Mouse (Mus musculus) embryonic facial prominence, embryonic 10.5 days (tissue): ENCODE measurements around the gene Slc6a20a. TPM values are rescaled to one million over a fixed set of nuclear protein-coding genes. Genes with fewer than 3 reads are reported as not detected.

Source experiments
- DNase-seq: peaks from one replicate; pipeline ENCODE4 v3.0.0-alpha.2; 2017; ENCODE audit warnings: low spot score
- H3K27ac ChIP-seq: fragments of 300-500 bp; sonication (generic); replicated peaks from 2 replicates; pipeline ENCODE4 v1.5.1; 2016; ENCODE audit warnings: mild to moderate bottlenecking
- H3K27me3 ChIP-seq: fragments of 300-500 bp; sonication (generic); replicated peaks from 2 replicates; pipeline ENCODE4 v1.6.1; 2016; ENCODE audit warnings: low read depth, mild to moderate bottlenecking; ENCODE audit not compliant: poor library complexity, severe bottlenecking
- H3K36me3 ChIP-seq: fragments of 300-500 bp; sonication (generic); replicated peaks from 2 replicates; pipeline ENCODE4 v1.6.1; 2016; ENCODE audit warnings: mild to moderate bottlenecking, moderate library complexity
- H3K4me1 ChIP-seq: fragments of 300-500 bp; sonication (generic); 2 replicates; pipeline ENCODE4 v1.6.1; 2016
- H3K4me3 ChIP-seq: fragments of 300-500 bp; sonication (generic); 2 replicates; pipeline ENCODE4 v1.5.1; 2016; ENCODE audit warnings: mild to moderate bottlenecking, moderate library complexity
- H3K9me3 ChIP-seq: fragments of 300-500 bp; sonication (generic); 2 replicates; pipeline ENCODE4 v1.6.1; 2016; ENCODE audit warnings: mild to moderate bottlenecking
- WGBS: fragments of 180-500 bp; shearing (Covaris S2); methylation state at CpG from one replicate; pipeline ENCODE4 v1.1.7; 2016; 5-methylcytosine and 5-hydroxymethylcytosine counted together
- polyA plus RNA-seq: library from polyadenylated mRNA; unstranded; fragments of >200 nt; fragmentation: Nextera tagmentation; extraction: Ambion mirVana; gene quantifications from 2 replicates; pipeline ENCODE4 v1.2.1, GENCODE M21; 2016

The Slc6a20a gene
- polyA plus RNA-seq: 0.22 and 0.55 TPM in 2 replicates

DNA sequence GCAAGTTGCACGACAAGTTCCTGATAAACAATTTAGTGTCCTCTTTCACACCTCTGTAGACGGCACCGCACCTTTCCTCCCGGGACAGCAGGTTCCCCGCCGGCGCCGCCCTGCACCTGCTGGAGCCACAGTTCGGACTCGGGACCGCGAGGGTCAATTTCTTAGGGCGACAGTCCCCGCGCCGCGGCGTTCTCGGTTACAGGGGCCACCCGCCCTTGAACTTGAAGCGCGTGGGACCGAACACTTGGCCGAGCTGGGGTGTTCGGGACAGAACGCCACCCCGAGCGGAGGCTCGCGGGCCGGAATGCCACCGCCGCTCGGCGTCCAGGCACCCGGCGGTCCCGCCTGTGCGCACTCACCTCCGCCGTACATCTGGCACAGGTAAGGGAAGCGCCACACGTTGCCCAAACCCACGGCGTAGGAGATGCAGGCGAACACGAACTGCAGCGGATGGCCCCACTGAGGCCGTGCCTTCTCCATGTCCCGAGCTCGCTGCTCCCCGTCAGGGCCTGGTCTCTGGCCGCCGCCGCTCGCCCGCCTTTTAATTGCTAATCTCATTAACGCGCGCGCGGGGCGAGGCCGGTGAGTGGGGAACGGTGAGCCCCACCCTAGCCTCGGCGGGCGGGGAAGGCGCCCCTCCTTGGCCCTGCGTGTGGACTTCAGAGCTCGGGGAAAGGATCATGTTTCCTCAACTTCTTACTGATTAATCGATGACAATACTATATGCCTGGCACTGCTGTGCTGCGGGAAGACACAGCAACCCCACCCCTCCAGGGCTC is at the start of gene Slc6a20a, which contains the start of gene Ccr9:
Gene Slc6a20a, minus strand, starts transcription at position 559 of the 779 bp plus-strand sequence.
Gene Ccr9, plus strand, starts transcription at position 113 of the 779 bp plus-strand sequence.
- Histone ChIP-seq H3K36me3 (no peaks in the 10 kb centered on the region), H3K4me3 (peak within 1 kb of the TSS; percentile 58), H3K27ac (no peak within 1 kb of the TSS), H3K9me3 (no peaks in the 10 kb centered on the region), H3K27me3 (peaks cover 90% of the 10 kb centered on the region), H3K4me1 (peaks cover 8% of the 10 kb centered on the region)
- DNase-seq: peak; percentile 57
- WGBS: under 1% methylated on average over 73 of the region's 73 CpGs

DNA sequence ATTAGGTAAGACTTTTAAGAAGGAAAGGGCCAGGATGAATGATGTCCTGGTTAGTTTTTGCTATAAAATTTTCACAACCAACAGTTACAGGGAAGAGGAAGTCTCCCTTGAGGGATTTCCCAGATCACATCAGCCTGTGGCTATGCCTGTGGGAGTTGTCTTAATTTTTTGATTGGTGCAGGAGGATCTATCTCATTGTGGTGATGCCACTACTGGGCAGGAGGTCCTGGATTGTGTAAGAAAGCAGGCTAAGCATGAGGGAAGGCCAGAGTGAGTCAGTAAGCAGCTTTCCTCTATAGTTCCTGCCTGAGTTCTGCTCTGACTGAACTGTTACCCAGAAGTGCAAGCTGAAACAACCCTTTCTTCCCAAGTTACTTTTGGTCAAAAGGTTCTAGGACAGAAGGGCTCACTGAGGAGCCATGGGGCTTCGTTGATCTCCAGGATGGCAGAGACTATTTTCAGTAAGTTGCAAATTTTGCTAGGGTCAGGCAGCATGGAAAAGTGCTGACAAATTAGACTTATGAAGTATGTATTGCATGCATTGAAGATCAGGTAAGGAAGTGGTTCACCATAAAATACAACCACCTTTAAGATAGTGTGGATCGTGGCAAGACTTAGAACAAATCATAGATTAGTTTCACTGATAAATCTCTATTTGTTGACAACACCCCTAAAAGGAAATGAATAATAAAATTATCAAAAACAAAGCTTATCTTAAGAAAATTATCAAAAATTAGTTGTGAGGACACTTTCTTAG is 44.2 kb upstream of the Slc6a20a start:
- Histone ChIP-seq H3K9me3 (no peaks in the 10 kb centered on the region), H3K4me1 (no peaks in the 10 kb centered on the region), H3K36me3 (no peaks in the 10 kb centered on the region), H3K4me3 (no peak overlapping the region), H3K27ac (no peak overlapping the region), H3K27me3 (no peaks in the 10 kb centered on the region)
- 76% methylated on average over 2 of the region's 2 CpGs for WGBS
- DNase-seq: no peak

DNA sequence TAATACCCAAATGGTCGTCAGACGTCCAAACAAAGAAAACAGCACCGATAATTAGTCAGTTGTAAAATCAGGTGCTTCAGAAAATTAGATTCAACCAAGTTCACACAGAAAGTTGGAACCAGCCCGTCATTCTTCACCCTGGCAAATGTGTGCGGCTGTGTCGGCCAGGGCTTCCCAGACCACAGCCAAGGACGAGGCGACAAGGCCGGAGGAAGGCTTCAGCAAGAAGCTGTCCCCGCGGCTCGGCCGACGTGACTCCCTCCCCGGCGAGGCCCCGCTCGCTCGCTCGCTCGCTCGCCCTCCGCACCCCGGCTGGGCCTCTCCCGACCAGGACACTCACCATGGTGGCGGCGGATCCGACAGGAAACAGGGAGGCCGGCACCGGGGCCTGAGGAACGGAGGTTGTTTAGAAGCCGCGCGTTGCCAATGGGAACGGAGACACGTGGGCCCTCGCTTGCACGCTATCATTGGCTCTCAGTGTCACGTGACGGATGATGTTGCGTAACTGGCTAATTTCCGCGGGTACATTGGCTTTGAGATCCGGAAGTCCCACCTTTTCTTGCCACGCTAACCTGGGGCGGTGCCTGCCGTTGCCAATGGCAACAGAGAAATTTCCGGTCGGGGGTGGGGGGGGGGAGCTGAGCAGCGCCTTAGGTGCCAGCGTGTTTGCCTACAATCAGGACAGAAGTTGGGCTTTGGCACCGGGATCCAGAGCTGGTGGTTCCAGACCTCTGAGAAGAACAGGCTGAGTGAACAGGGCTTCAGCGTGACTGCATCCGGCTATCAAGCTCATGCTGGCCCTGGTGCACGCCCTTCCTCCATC is 38.7 kb upstream of the Slc6a20a start, which contains the start of gene Lztfl1:
Gene Lztfl1, minus strand, starts transcription at position 512 of the 823 bp plus-strand sequence.
- H3K27ac ChIP-seq: peak within 1 kb of the TSS; percentile 85
- under 1% methylated on average over 55 of the region's 55 CpGs for WGBS

DNA sequence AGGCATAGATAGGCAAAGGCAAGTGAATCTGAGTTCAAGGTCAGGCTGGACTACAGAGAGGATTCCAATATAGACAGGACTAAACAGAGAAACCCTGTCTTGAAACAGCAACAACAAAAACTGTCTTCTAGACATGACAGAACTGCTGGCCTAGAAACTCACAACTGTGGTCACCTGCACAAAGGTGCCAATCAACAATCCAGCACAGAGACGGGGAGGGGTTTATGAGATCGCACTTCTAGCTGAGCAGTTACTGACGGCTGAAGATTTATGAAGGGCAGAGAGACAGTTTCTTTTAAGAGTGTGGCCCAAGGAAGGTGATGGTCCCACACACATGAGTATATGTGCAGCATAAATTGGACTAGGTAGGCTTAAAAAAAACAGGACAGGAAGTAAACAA is 37.6 kb upstream of the Slc6a20a start:
- WGBS: 73% methylated on average over 3 of the region's 3 CpGs
- H3K9me3 ChIP-seq: no peaks in the 10 kb centered on the region
- H3K4me1 ChIP-seq: peaks cover 9% of the 10 kb centered on the region
- peaks cover 11% of the 10 kb centered on the region for H3K36me3 ChIP-seq
- no peak for DNase-seq
- peak overlapping the region; percentile 76 for H3K4me3 ChIP-seq
- H3K27me3 ChIP-seq: no peaks in the 10 kb centered on the region
- no peak overlapping the region for H3K27ac ChIP-seq

More for the DNA sequence above, 38.7 kb upstream of the Slc6a20a start, which contains the start of gene Lztfl1:
- Histone ChIP-seq H3K27me3 (no peaks in the 10 kb centered on the region), H3K36me3 (no peaks in the 10 kb centered on the region), H3K4me1 (peaks cover 9% of the 10 kb centered on the region), H3K4me3 (peak within 1 kb of the TSS; percentile 76), H3K9me3 (no peaks in the 10 kb centered on the region)
- peak; percentile 97 for DNase-seq

DNA sequence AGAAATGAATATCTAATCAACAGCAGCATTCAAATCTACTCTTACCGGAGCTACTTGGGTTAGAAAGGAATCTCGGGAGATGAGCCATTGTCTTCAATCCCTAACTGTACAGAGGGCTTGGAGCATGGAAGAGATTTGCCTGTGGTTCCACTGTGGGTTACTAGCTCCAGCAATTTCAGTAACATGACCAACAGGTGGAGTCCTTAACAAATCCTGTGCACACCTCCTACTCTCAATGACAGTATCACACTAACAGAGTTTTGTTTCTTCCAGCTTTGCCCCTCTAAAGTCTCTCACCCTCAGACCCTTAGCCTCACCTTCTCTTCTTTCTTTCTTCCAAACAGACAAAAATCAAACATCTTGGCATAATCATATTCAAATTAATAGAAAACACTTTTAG is 34.4 kb upstream of the Slc6a20a start:
- WGBS: 84% methylated on average over 2 of the region's 2 CpGs
- Histone ChIP-seq H3K36me3 (peaks cover 38% of the 10 kb centered on the region), H3K27ac (no peak overlapping the region), H3K4me1 (peaks cover 9% of the 10 kb centered on the region), H3K9me3 (no peaks in the 10 kb centered on the region), H3K27me3 (no peaks in the 10 kb centered on the region), H3K4me3 (no peak overlapping the region)
- DNase-seq: no peak

DNA sequence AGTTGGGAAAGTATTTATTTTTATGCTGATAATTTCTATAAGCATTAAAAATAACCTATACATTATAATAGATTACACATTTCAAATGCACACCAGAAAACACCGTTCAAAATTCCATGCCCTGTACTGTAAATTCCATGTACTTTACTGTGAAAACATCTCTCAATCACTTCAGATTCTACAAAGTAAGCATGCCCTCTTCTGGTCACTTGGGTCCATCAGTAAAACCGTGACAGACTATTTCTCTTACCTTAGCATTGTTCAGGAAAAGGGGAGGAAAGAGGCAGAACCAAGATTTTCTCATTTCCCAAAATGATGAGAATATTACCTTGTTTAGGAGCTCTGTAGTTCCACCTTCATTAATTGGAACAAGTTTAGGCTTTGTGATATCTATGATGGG is 30.5 kb upstream of the Slc6a20a start:
- 49% methylated on average over 2 of the region's 2 CpGs for WGBS
- H3K36me3 ChIP-seq: peaks cover 57% of the 10 kb centered on the region

DNA sequence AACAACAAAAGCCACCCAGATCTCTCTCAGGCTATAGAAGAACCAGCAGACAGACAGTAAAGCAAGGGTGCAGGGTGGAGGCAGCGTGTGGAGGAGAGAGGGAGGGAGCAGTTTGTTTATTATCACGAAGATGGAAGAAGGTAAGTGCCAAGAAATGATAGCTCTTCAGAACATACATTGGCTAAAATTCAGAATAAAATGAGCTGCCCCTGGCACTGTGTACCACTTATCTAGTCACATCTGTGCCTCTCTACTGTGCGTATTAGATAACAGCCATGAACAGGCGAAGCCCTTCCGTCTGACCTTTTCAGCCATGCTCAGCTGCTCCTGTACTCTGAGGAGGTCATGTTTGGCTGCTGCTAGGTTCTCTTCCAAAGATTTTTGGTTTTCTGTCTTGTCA is 23.1 kb upstream of the Slc6a20a start:
- Histone ChIP-seq H3K27ac (no peak overlapping the region), H3K36me3 (peaks cover 50% of the 10 kb centered on the region), H3K4me3 (no peak overlapping the region), H3K4me1 (no peaks in the 10 kb centered on the region), H3K9me3 (no peaks in the 10 kb centered on the region), H3K27me3 (no peaks in the 10 kb centered on the region)
- 94% methylated on average over 5 of the region's 5 CpGs for WGBS
- no peak for DNase-seq

More for the DNA sequence above, 30.5 kb upstream of the Slc6a20a start:
- H3K4me3 ChIP-seq: no peak overlapping the region
- H3K27ac ChIP-seq: no peak overlapping the region
- no peaks in the 10 kb centered on the region for H3K9me3 ChIP-seq
- no peak for DNase-seq
- H3K27me3 ChIP-seq: no peaks in the 10 kb centered on the region
- no peaks in the 10 kb centered on the region for H3K4me1 ChIP-seq

DNA sequence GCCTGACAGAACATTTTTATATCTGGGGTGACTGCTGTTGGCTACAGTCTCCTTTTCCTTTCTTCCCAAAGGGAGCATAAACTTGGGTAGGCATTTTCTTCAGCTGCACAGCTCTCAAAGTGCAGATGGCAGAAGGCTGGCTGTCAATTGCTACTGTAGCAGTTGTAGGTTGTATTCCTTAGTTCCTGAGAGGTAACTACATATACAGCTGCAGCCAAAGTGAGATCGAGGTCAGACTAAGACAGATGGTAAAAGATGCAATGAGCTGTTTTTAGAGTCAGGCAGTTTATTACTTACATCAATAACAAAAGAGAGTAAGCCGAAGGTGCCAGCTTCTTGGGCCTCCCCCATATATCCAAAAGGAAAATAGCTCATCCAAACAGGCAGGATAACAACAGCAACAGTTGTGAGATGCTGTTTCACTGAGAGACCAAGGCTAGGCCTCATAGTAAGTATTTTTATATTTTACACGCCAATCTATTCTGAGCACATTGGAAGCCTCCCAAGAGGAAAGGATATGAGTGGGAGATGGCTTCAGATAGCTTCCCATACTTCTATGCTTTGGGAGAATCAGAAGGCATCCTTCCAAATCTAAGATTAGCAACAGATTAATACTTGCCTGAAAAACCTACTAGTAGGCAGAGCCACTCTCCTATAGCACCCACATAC is 17.1 kb upstream of the Slc6a20a start:
- Histone ChIP-seq H3K4me3 (no peak overlapping the region), H3K27me3 (no peaks in the 10 kb centered on the region), H3K36me3 (peaks cover 38% of the 10 kb centered on the region), H3K9me3 (no peaks in the 10 kb centered on the region), H3K27ac (no peak overlapping the region), H3K4me1 (no peaks in the 10 kb centered on the region)
- DNase-seq: no peak
- WGBS: 87% methylated on average over 3 of the region's 3 CpGs

DNA sequence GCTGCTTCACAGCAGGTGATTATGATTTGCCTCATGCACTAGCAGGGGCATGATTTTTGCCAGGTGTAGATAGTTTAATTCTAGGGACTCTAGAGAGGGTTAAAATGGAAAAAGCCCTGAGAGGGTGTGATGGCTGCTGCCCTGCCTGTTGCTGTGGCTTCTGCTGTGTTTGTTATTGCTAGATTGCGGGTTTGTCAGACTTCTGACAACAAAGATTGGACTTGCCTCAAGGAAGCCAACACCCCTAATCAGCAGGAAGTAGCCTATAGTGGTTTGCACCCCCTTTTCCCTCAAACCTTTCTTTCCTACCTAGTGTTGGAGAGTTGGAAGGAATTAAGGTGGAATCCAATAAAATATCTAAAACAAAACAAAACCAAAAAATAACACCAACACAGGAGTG is 9.5 kb upstream of the Slc6a20a start:
- Histone ChIP-seq H3K27ac (no peak overlapping the region), H3K36me3 (peaks cover 12% of the 10 kb centered on the region), H3K4me3 (no peak overlapping the region), H3K27me3 (no peaks in the 10 kb centered on the region), H3K9me3 (no peaks in the 10 kb centered on the region), H3K4me1 (no peaks in the 10 kb centered on the region)
- DNase-seq: no peak
- WGBS: 81% methylated on average over 1 of the region's 1 CpGs

DNA sequence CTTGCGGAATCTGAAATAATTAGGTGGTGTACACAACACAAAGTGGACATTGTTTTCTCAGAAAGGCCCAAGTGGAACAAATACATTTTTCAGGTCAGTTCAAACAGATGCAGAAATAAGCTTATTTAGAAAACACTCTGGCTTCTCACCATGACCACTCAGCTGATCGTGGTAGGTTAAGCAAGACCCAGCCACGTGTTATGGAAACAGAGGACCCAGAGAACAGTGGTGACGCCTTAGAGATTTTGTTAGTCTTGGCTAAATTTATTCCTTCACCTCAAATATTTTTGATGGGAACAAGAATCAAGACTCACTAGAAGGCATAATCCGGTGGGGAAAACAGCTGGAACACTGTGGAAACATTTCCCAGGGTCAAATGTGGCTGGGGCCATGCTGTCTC is 7.5 kb upstream of the Slc6a20a start:
- no peak for DNase-seq
- Histone ChIP-seq H3K27ac (no peak overlapping the region), H3K27me3 (peaks cover 13% of the 10 kb centered on the region), H3K36me3 (no peaks in the 10 kb centered on the region), H3K4me3 (no peak overlapping the region), H3K4me1 (no peaks in the 10 kb centered on the region), H3K9me3 (no peaks in the 10 kb centered on the region)
- WGBS: 74% methylated on average over 5 of the region's 5 CpGs

DNA sequence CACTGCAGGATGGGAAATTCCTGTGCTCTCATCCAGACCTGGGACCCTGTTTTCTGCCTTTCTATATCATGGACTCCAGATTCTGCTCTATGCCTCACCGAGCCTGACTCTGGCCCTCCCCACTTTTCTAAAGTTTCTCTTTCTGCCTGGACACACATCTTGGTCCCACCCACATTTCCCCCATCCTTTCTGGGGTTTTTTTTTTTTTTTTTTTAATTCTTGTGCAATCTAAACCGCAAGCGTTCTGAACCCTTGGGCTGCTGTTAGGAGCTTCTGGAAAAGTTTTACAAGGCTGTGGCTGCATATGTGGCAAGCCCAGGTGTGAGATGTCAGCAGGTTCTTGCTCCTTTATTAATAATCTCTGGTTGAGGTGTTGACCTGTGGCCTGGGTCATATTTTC is 5.0 kb upstream of the Slc6a20a start:
- H3K4me1 ChIP-seq: peaks cover 2% of the 10 kb centered on the region
- H3K27me3 ChIP-seq: peaks cover 38% of the 10 kb centered on the region
- no peaks in the 10 kb centered on the region for H3K36me3 ChIP-seq
- DNase-seq: no peak
- WGBS: 65% methylated on average over 3 of the region's 3 CpGs
- no peaks in the 10 kb centered on the region for H3K9me3 ChIP-seq
- no peak overlapping the region for H3K4me3 ChIP-seq
- H3K27ac ChIP-seq: no peak overlapping the region

DNA sequence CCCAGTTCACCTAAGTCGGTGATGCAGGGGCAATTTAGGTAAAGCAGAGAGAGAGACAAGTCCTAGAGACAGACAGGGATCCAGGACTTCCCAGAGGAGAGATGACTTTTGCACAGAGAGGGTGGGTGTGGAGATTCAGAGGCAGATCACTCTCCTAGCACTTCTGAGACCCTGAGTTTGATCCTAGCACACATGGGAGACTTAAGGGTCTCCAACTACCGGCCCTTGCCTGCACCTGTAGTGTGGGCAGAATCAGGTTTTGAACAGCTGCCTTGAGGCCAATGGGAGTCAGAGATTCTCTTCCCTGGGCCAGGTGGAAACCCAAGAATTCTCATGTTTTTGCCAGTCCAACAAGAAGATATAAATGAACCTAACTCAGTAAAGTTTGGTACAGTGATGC is 513 bp upstream of the Slc6a20a start:
- peaks cover 83% of the 10 kb centered on the region for H3K27me3 ChIP-seq
- no peaks in the 10 kb centered on the region for H3K36me3 ChIP-seq
- DNase-seq: peak; percentile 15
- H3K27ac ChIP-seq: no peak overlapping the region
- peaks cover 8% of the 10 kb centered on the region for H3K4me1 ChIP-seq
- H3K4me3 ChIP-seq: peak overlapping the region; percentile 58
- no peaks in the 10 kb centered on the region for H3K9me3 ChIP-seq
- 28% methylated on average over 2 of the region's 2 CpGs for WGBS
